Mouse (Mus musculus) CD8-positive naive resting alpha-beta T cell, adult 2 months (primary cell): ENCODE measurements around the gene Lrch4.
"Not testable (repeated sequence)": the region's sequence is repeated elsewhere in the genome, so short reads cannot be mapped to it uniquely, and the experiment has no call there.

Source experiments
- DNase-seq, 2 experiments: peaks; one replicate each; pipeline ENCODE4 v3.0.0; 2022; ENCODE audit warnings: low read depth in 2 of 2, low spot score in 2 of 2

Lrch4 gene

GRCm38 (mm10) chr5:137611245-137611602, 17.7 kb upstream of the Lrch4 start:
- DNase-seq, result no peak

- no peak for DNase-seq
Measured at GRCm38 (mm10) chr5:137613076-137613475, 15.8 kb upstream of the Lrch4 start.

GRCm38 (mm10) chr5:137613550-137613949, 15.4 kb upstream of the Lrch4 start, which contains the start of gene Pcolce:
Gene Pcolce (minus strand): TSS chr5:137613784.
- DNase-seq, result no peak

GRCm38 (mm10) chr5:137614921-137615320, 14.0 kb upstream of the Lrch4 start:
- not testable (repeated sequence) for DNase-seq

GRCm38 (mm10) chr5:137615347-137615746, 13.6 kb upstream of the Lrch4 start:
- DNase-seq, result no peak

GRCm38 (mm10) chr5:137623937-137624530, 4.9 kb upstream of the Lrch4 start:
- DNase-seq, result no peak

GRCm38 (mm10) chr5:137627991-137628390, 930 bp upstream of the Lrch4 start:
- no peak for DNase-seq

GRCm38 (mm10) chr5:137629306-137629721, 393 bp downstream of the Lrch4 start:
- no peak for DNase-seq

GRCm38 (mm10) chr5:137629906-137630545, 1.1 kb downstream of the Lrch4 start:
- no peak for DNase-seq

- no peak for DNase-seq
Measured at GRCm38 (mm10) chr5:137630602-137631001, 1.7 kb downstream of the Lrch4 start.

GRCm38 (mm10) chr5:137631171-137631570, 2.2 kb downstream of the Lrch4 start:
- peak; percentile 71 to 80 for DNase-seq

GRCm38 (mm10) chr5:137631591-137631990, 2.7 kb downstream of the Lrch4 start:
- peak in 1 of 2 experiments; percentile 19 for DNase-seq

GRCm38 (mm10) chr5:137633397-137634084, 4.6 kb downstream of the Lrch4 start:
- DNase-seq, result no peak

GRCm38 (mm10) chr5:137639472-137639871, 10.6 kb downstream of the Lrch4 start:
- DNase-seq, result no peak

GRCm38 (mm10) chr5:137641054-137641453, 12.1 kb downstream of the Lrch4 start, which contains the start of gene Sap25:
Gene Sap25 (plus strand): TSS chr5:137641334.
- DNase-seq, result peak; percentile 24 to 45

GRCm38 (mm10) chr5:137642886-137643285, 14.0 kb downstream of the Lrch4 start:
- DNase-seq, result no peak

GRCm38 (mm10) chr5:137644484-137644883, 15.6 kb downstream of the Lrch4 start:
- DNase-seq, result no peak

GRCm38 (mm10) chr5:137645091-137645651, 16.2 kb downstream of the Lrch4 start:
- peak in 1 of 2 experiments; percentile 11 for DNase-seq

- no peak for DNase-seq
Measured at GRCm38 (mm10) chr5:137645652-137646091, 16.8 kb downstream of the Lrch4 start, which contains the start of gene Irs3. Gene Irs3 (minus strand): TSS chr5:137645714.

- no peak for DNase-seq
Measured at GRCm38 (mm10) chr5:137647827-137648601, 19.1 kb downstream of the Lrch4 start.

GRCm38 (mm10) chr5:137649251-137649650, 20.3 kb downstream of the Lrch4 start:
- DNase-seq, result no peak
